Mouse (Mus musculus): ENCODE data around the gene Sparc. TPM values are rescaled to one million over a fixed set of nuclear protein-coding genes. Genes with fewer than 3 reads are reported as not detected.

Sparc gene
- total and polyA plus RNA-seq, 2 experiments from 2014 or later = 356 to 794 TPM

DNA sequence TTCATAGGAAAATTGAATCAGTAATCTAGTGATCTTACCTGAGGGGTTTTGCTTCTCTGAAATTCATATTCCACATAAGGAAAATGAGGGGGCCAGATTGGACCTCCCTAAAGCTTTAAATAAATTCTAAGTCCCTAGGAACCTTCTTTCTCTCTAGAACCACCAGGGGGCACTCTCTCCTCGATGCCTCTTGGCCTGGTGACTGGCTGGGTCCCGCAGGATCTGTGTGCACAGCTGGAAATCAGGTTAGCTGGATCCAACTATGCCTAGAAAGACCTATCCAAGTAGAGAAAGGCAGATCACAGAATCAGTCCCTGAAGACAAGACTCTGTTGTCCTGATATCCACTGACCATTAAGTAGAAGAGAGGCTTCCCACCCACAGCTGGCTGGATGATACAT is 33.2 kb downstream of the Sparc start:
- peak; percentile 84 for TF ChIP-seq CTCF (IDR thresholded peaks at IDR 0.05; ENCODE audit: low read depth)
- H3K27ac ChIP-seq = no peak overlapping the region
- H3K9ac ChIP-seq (replicated peaks; ENCODE audit: low read length) = no peak overlapping the region
- no peaks in the 10 kb centered on the region; the same call in 1 of the 2 replicates for H3K4me1 ChIP-seq (ENCODE audit: insufficient read depth, low read length)
- DNase-seq (ENCODE audit: low spot score) = peak; percentile 90
- 0% methylated on average over 2 of the region's 2 CpGs for WGBS
- H3K4me3 ChIP-seq (ENCODE audit: low read length) = no peak overlapping the region
- H3K9me3 ChIP-seq (ENCODE audit: low read length) = no peaks in the 10 kb centered on the region
- H3K4me2 ChIP-seq (ENCODE audit: low read depth, low read length) = no peak overlapping the region
- ATAC-seq = no peak
- H3K27me3 ChIP-seq (ENCODE audit: insufficient read depth, low read length) = no peaks in the 10 kb centered on the region
- no peaks in the 10 kb centered on the region for H3K36me3 ChIP-seq (ENCODE audit: insufficient read depth, low read length)

DNA sequence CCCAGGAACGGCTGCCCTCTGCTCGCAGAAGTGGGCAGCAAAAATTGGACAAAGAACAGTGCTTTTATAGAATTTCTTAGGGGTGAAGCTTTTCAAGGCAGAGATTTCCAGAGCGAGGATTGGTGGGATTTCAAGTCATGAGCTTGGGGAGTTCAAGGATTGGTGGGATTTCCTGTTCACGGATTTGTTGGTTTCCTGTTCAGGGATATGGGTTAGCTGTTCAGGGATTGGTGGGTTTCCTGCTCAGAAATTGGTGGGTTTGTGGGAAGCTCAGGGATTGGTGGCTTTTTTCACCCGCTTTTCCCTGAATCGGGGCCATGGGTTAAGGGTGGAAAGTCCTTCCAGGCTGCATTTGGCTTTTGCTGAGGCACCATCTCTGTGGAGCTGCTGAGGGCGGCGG is 35.4 kb downstream of the Sparc start:
- H3K4me3 ChIP-seq (ENCODE audit: low read length) = no peak overlapping the region
- H3K36me3 ChIP-seq (ENCODE audit: insufficient read depth, low read length) = no peaks in the 10 kb centered on the region
- ATAC-seq (no peak), DNase-seq (ENCODE audit: low spot score) (peak; percentile 50)
- 63% methylated on average over 8 of the region's 8 CpGs for WGBS
- TF ChIP-seq CTCF (IDR thresholded peaks at IDR 0.05; ENCODE audit: low read depth) = no peak
- no peaks in the 10 kb centered on the region; the same call in 1 of the 2 replicates for H3K4me1 ChIP-seq (ENCODE audit: insufficient read depth, low read length)
- H3K27me3 ChIP-seq (ENCODE audit: insufficient read depth, low read length) = no peaks in the 10 kb centered on the region
- no peak overlapping the region for H3K27ac ChIP-seq
- H3K9me3 ChIP-seq (ENCODE audit: low read length) = no peaks in the 10 kb centered on the region
- no peak overlapping the region for H3K4me2 ChIP-seq (ENCODE audit: low read depth, low read length)
- no peak overlapping the region for H3K9ac ChIP-seq (replicated peaks; ENCODE audit: low read length)

DNA sequence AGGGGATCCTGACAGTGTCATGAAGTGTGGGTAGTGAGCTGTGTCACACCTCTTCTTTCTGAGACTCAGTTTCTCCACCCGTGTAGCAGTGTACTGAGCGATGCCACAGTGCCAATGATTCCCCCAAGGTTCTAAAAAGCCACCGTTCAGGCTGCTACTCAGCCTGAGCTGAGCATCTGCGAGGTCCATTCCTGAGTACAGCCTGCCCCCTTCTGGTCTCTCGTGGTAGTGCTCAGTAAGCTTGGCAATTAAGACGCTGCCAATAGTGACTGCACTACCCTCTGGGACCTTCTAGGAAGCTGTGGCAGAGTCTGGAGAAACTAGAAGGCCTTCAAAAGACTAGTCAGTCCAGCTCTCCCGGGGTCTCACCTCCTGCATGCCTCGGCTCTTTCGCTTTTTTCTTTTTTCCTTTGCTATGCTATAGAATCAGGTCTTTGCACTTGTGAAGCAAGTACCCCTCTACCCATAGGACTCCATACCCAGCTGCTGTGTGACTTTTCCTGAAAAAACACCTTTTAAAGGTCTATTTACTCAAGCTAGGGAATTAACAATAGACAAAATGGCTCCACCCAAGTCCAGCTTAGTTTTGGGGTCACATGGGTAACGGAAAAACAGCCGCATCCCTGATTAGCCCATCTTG is 36.4 kb downstream of the Sparc start:
- ATAC-seq (peak; percentile 88), DNase-seq (ENCODE audit: low spot score) (peak; percentile 96)
- 14% methylated on average over 11 of the region's 11 CpGs for whole genome bisulfite sequencing
- Histone ChIP-seq H3K27me3 (ENCODE audit: insufficient read depth, low read length) (no peaks in the 10 kb centered on the region), H3K4me2 (ENCODE audit: low read depth, low read length) (no peak overlapping the region; the same call in 1 of the 2 replicates), H3K9me3 (ENCODE audit: low read length) (no peaks in the 10 kb centered on the region), H3K36me3 (ENCODE audit: insufficient read depth, low read length) (no peaks in the 10 kb centered on the region), H3K4me3 (ENCODE audit: low read length) (no peak overlapping the region), H3K27ac (no peak overlapping the region), H3K4me1 (ENCODE audit: insufficient read depth, low read length) (no peaks in the 10 kb centered on the region; the same call in 1 of the 2 replicates), H3K9ac (replicated peaks; ENCODE audit: low read length) (no peak overlapping the region)
- TF ChIP-seq CTCF (IDR thresholded peaks at IDR 0.05; ENCODE audit: low read depth) = peak; percentile 99

DNA sequence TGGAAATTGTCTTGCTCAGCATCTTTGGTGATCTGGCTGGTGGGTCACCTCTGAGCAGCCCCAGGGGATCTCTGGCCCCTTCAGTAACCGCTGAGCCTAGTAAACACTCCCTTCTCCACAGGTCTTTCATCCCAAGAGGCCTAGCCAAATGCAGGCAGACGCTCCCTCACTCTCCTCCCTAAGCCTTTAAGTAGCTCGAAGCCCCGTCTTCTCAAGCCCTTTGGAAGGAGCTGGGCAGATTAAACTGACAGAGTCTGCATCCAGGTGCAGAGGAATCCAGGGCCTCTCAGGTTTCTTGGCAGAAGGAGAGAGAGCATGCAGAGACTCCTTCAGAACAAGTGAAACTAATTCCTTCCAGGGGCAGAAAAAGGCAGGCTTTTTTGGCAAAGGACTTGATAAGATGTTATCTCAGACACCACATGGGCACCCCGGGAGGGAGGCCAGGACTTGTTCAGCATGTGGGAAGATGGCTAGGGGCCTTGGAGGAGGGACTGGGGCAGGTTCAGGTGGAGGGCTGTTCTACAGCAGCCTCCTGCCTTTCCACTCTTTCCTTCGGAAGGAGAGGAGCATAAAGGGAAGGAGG is 39.4 kb downstream of the Sparc start:
- DNase-seq (ENCODE audit: low spot score) (no peak), ATAC-seq (no peak)
- H3K27me3 ChIP-seq (ENCODE audit: insufficient read depth, low read length) = no peaks in the 10 kb centered on the region
- H3K4me2 ChIP-seq (ENCODE audit: low read depth, low read length) = no peak overlapping the region
- H3K9me3 ChIP-seq (ENCODE audit: low read length) = no peaks in the 10 kb centered on the region
- no peak overlapping the region for H3K4me3 ChIP-seq (ENCODE audit: low read length)
- H3K36me3 ChIP-seq (ENCODE audit: insufficient read depth, low read length) = no peaks in the 10 kb centered on the region
- WGBS = 32% methylated on average over 6 of the region's 6 CpGs
- no peak for TF ChIP-seq CTCF (IDR thresholded peaks at IDR 0.05; ENCODE audit: low read depth)
- no peaks in the 10 kb centered on the region; the same call in none of the 2 replicates for H3K4me1 ChIP-seq (ENCODE audit: insufficient read depth, low read length)
- H3K27ac ChIP-seq = no peak overlapping the region
- no peak overlapping the region for H3K9ac ChIP-seq (replicated peaks; ENCODE audit: low read length)

DNA sequence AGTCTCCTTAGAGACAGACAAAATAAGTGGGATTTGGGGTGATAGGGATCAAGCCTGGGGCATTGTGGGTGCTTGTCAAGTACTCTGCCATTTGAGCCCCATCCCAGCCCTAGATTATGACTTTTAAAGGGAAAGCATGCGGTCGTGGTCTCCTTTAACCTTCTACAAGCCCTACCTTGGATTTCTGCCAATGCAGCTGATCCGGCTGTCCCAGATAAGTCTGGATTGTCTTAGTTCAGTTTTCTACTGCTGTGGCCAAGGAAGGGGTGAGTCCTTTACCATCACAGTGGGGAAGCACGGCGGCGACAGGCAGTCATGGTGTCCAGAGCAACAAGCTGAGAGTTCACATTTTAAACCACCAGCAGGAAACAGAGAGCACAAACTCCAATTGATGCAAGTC is 42.1 kb downstream of the Sparc start:
- no peaks in the 10 kb centered on the region; the same call in 1 of the 2 replicates for H3K4me1 ChIP-seq (ENCODE audit: insufficient read depth, low read length)
- 30% methylated on average over 6 of the region's 6 CpGs for WGBS
- ATAC-seq = no peak

GRCm38 (mm10) chr11:55378371-55378770 is 44.6 kb downstream of the Sparc start:
- ATAC-seq (peak; percentile 89), DNase-seq (ENCODE audit: low spot score) (peak; percentile 80)
- Histone ChIP-seq H3K4me3 (ENCODE audit: low read length) (no peak overlapping the region), H3K27me3 (ENCODE audit: insufficient read depth, low read length) (no peaks in the 10 kb centered on the region), H3K27ac (no peak overlapping the region), H3K4me1 (ENCODE audit: insufficient read depth, low read length) (no peaks in the 10 kb centered on the region; the same call in 1 of the 2 replicates), H3K36me3 (ENCODE audit: insufficient read depth, low read length) (no peaks in the 10 kb centered on the region), H3K4me2 (ENCODE audit: low read depth, low read length) (no peak overlapping the region), H3K9me3 (ENCODE audit: low read length) (no peaks in the 10 kb centered on the region), H3K9ac (replicated peaks; ENCODE audit: low read length) (no peak overlapping the region)
- no peak for TF ChIP-seq CTCF (IDR thresholded peaks at IDR 0.05; ENCODE audit: low read depth)
- 23% methylated on average over 5 of the region's 5 CpGs for WGBS

More for the DNA sequence above, 42.1 kb downstream of the Sparc start:
- Histone ChIP-seq H3K36me3 (ENCODE audit: insufficient read depth, low read length) (no peaks in the 10 kb centered on the region), H3K27me3 (ENCODE audit: insufficient read depth, low read length) (no peaks in the 10 kb centered on the region), H3K9ac (replicated peaks; ENCODE audit: low read length) (no peak overlapping the region), H3K27ac (no peak overlapping the region), H3K4me2 (ENCODE audit: low read depth, low read length) (no peak overlapping the region), H3K4me3 (ENCODE audit: low read length) (no peak overlapping the region), H3K9me3 (ENCODE audit: low read length) (no peaks in the 10 kb centered on the region)
- DNase-seq (ENCODE audit: low spot score) = peak; percentile 42
- TF ChIP-seq CTCF (IDR thresholded peaks at IDR 0.05; ENCODE audit: low read depth) = no peak

DNA sequence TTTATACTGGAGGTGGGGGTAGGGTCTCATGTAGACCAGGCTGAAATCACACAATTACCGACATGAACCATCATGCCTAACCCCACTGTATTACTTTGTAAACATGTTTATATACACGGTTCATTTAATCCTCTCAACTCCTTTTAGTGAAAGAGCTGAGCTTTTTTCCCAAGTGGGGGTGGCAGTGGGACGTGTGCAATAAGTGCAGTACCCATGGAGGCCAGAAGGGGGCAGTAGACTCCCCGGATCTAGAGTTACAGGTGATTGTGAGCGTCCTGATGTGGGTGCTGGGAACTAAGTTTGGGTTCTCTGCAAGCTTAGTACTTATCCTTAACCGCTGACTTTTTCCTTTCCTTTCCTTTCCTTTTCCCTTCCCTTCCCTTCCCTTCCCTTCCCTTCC is 49.1 kb downstream of the Sparc start:
- peak; percentile 34 for TF ChIP-seq CTCF (IDR thresholded peaks at IDR 0.05; ENCODE audit: low read depth)
- no peaks in the 10 kb centered on the region for H3K9me3 ChIP-seq (ENCODE audit: low read length)

More for the DNA sequence above, 49.1 kb downstream of the Sparc start:
- H3K4me1 ChIP-seq (ENCODE audit: insufficient read depth, low read length) = no peaks in the 10 kb centered on the region; the same call in 1 of the 2 replicates
- no peak overlapping the region for H3K4me2 ChIP-seq (ENCODE audit: low read depth, low read length)
- no peak overlapping the region for H3K9ac ChIP-seq (replicated peaks; ENCODE audit: low read length)
- no peak overlapping the region for H3K27ac ChIP-seq
- ATAC-seq = no peak
- H3K27me3 ChIP-seq (ENCODE audit: insufficient read depth, low read length) = no peaks in the 10 kb centered on the region
- no peak for DNase-seq (ENCODE audit: low spot score)
- H3K4me3 ChIP-seq (ENCODE audit: low read length) = no peak overlapping the region
- 59% methylated on average over 6 of the region's 6 CpGs for WGBS
- no peaks in the 10 kb centered on the region for H3K36me3 ChIP-seq (ENCODE audit: insufficient read depth, low read length)
